Mouse (Mus musculus): ENCODE data around the gene Mrps18a.

Gene Mrps18a

DNA sequence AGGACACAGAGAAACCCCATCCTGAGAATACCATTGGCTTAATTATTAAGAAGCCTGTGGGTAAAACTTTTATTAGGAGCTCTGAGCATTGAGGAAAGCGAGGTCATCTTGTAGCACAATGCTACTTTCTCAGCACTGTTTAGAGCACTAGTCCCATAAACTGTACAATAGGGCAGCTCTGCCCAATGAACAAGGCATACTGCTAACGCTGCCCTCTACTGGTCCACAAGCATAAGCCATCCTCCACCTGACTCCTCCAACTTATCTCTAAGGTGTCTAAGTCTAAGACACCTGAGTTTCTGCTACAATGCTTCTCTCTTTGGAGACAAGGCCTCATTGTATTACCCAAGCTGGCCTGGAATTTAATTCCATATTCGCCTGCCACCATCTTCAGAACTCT, 59.8 kb downstream of the Mrps18a start:
- in situ Hi-C loops (cut with MboI, MseI), result loop anchor here (25.0 kb wide), 1 partner anchor 1342 kb away; the partner anchor contains the start of genes Ccnd3 and Taf8
